Mouse (Mus musculus) liver, embryonic 14.5 days (tissue): Measurements from ENCODE around the gene Furin.

Source experiments
- CTCF ChIP-seq: IDR thresholded peaks from 2 replicates; pipeline ENCODE4 v1.5.1; 2016; ENCODE audit warnings: antibody characterized with exemption, low read depth, control low read depth
- EP300 ChIP-seq: IDR thresholded peaks from 2 replicates; pipeline ENCODE4 v1.6.1; 2016; ENCODE audit warnings: antibody characterized with exemption, low read depth

- TF ChIP-seq EP300, result no peak
- no peak for TF ChIP-seq CTCF
Observed at GRCm38 (mm10) chr7:80450354-80450753, 45.1 kb upstream of the Furin start.
